Mouse (Mus musculus) embryo, embryonic 11 days (tissue): ENCODE results near the gene Cxcl3.
"Not testable (repeated sequence)": the region's sequence is repeated elsewhere in the genome, so short reads cannot be mapped to it uniquely, and the experiment has no call there.

ENCODE experiments used
- DNase-seq: peaks from one replicate; pipeline ENCODE4 v3.0.0-alpha.2; 2015

Cxcl3 gene

GRCm38 (mm10) chr5:90790074-90790502 is 4.2 kb downstream of the Cxcl3 start:
- DNase-seq = peak; percentile 33

GRCm38 (mm10) chr5:90794195-90794625 is 8.3 kb downstream of the Cxcl3 start, which contains the start of gene Cxcl15:
Gene Cxcl15 (plus strand): TSS chr5:90794534.
- no peak for DNase-seq

GRCm38 (mm10) chr5:90795392-90795791 is 9.5 kb downstream of the Cxcl3 start:
- not testable (repeated sequence) for DNase-seq

- DNase-seq = no peak
These were observed 18.7 kb downstream of the Cxcl3 start for GRCm38 (mm10) chr5:90804574-90804973.

- DNase-seq = no peak
These were observed 20.1 kb downstream of the Cxcl3 start for GRCm38 (mm10) chr5:90806050-90806449.

GRCm38 (mm10) chr5:90807176-90807950 is 21.5 kb downstream of the Cxcl3 start:
- no peak for DNase-seq

- DNase-seq = no peak
These were observed 33.9 kb downstream of the Cxcl3 start for GRCm38 (mm10) chr5:90819756-90820155.

- DNase-seq = no peak
These were observed 46.4 kb downstream of the Cxcl3 start for GRCm38 (mm10) chr5:90832145-90832767.

- no peak for DNase-seq
These were observed 47.0 kb downstream of the Cxcl3 start for GRCm38 (mm10) chr5:90832768-90833388.

GRCm38 (mm10) chr5:90834436-90834835 is 48.5 kb downstream of the Cxcl3 start:
- DNase-seq = no peak

- no peak for DNase-seq
These were observed 52.7 kb downstream of the Cxcl3 start for GRCm38 (mm10) chr5:90838582-90838981.
